Mouse (Mus musculus) thymus, adult 2 months (tissue): ENCODE measurements around the gene Pcnx2.

Source experiments
- CTCF ChIP-seq: fragments of 200-500 bp; IDR thresholded peaks from 2 replicates; pipeline ENCODE4 v1.5.1; 2012; ENCODE audit warnings: mild to moderate bottlenecking, control low read depth, low read length, moderate library complexity, borderline replicate concordance; ENCODE audit not compliant: control insufficient read depth, poor library complexity, insufficient read depth; ENCODE audit errors: extremely low read depth
- POLR2A ChIP-seq: fragments of 200-500 bp; IDR thresholded peaks from 2 replicates; pipeline ENCODE4 v1.6.1; 2012; ENCODE audit warnings: mild to moderate bottlenecking, low read length, control low read depth, moderate library complexity; ENCODE audit not compliant: control insufficient read depth, poor library complexity, insufficient read depth; ENCODE audit errors: extremely low read depth

- TF ChIP-seq POLR2A (no peak), CTCF (no peak)
Measured at GRCm38 (mm10) chr8:125901167-125901566, 3.0 kb upstream of the Pcnx2 start.
